Mouse (Mus musculus): Measurements from ENCODE around the gene Hist1h2bn. TPM values are rescaled to one million over a fixed set of nuclear protein-coding genes. Genes with fewer than 3 reads are reported as not detected.
"Not testable (repeated sequence)": the region's sequence is repeated elsewhere in the genome, so short reads cannot be mapped to it uniquely, and the experiment has no call there.

Hist1h2bn gene
- polyA plus RNA-seq, 1 experiment from 2014 or later = 6.0 TPM

DNA sequence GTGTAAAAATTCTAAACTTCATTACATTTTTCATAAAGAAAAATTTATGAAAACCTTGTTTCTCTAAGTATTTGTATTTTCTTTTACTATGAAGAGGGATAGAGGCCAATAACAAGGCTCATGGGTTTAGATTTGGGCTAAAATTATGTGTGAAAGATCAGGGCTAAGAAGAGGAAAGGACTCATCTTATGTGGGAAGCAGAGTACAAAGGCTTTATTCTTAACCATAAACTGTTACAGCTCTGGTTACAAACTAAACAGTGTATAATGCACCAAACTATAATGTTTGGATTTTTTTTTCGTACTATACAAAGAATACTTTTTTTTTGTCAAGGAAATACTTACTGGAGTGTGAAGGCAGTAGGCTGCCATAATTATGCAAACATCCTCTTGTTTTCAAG lies 1.8 kb downstream of the Hist1h2bn start:
- WGBS = 49% methylated on average over 1 of the region's 1 CpGs
- ATAC-seq (replicated peaks; ENCODE audit: low FRiP score) = no peak
- H3K4me1 ChIP-seq = peaks cover 13% of the 10 kb centered on the region; the same call in 1 of the 2 replicates
- no peak overlapping the region for H3K27ac ChIP-seq
- no peak overlapping the region; the same call in 1 of the 2 replicates for H3K4me3 ChIP-seq (replicated peaks)
- no peaks in the 10 kb centered on the region for H3K9me3 ChIP-seq (replicated peaks)
- peak overlapping the region; percentile 44 for H3K4me2 ChIP-seq
- H3K9ac ChIP-seq = no peak overlapping the region
- H3K27me3 ChIP-seq = no peaks in the 10 kb centered on the region
- H3K36me3 ChIP-seq = no peaks in the 10 kb centered on the region

DNA sequence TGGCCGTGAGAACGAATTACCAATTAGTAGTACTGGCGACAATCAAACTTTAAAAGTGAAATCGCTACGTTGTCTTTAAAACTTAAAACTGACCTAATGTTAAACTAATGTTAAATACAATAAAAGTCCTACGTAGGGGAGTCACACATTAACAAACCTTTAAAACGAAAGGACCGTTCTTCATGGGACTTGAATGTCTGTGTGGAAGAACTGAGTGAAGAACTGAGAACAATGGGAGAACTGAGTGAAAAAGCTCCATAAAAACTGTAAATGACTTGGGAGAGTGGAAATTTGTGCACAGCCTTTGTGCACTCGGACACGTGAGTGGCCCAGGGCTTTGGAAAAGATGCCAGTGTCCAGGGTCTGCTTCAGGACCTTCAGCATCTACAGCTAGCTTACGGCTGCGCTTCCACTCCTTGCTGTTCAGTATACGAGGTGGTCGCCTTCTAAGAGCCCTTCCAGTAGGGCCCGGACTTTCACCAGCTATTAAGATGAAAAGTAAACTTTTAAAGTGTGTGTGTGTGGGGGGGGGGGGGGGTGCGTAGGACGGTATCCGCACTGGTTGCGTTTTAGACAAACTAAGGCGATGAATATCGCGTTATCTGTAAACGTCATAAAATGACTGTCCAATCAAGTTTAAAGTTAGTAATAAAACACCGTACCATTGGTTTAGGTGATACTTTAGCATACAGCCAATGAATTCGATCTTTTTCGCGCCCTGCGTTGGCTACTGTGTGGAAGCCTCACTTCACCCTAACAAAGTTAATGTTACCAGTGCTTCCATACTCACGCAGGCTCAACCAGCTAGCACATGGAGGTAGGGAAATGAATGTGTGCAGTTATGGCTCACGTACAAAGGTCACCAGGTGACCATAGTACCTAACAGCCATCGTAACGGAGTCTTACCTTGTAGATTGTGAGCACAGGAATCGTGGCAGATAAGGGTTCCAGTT lies 25.2 kb downstream of the Hist1h2bn start:
- 4% methylated on average over 33 of the region's 33 CpGs for WGBS
- Histone ChIP-seq H3K27ac (peak overlapping the region; percentile 98), H3K4me3 (replicated peaks) (peak overlapping the region; percentile 52), H3K9me3 (replicated peaks) (no peaks in the 10 kb centered on the region), H3K9ac (peak overlapping the region; percentile 85), H3K4me2 (peak overlapping the region; percentile 74), H3K4me1 (peaks cover 24% of the 10 kb centered on the region), H3K27me3 (no peaks in the 10 kb centered on the region), H3K36me3 (no peaks in the 10 kb centered on the region)
- peak; percentile 83 for ATAC-seq (replicated peaks; ENCODE audit: low FRiP score)

DNA sequence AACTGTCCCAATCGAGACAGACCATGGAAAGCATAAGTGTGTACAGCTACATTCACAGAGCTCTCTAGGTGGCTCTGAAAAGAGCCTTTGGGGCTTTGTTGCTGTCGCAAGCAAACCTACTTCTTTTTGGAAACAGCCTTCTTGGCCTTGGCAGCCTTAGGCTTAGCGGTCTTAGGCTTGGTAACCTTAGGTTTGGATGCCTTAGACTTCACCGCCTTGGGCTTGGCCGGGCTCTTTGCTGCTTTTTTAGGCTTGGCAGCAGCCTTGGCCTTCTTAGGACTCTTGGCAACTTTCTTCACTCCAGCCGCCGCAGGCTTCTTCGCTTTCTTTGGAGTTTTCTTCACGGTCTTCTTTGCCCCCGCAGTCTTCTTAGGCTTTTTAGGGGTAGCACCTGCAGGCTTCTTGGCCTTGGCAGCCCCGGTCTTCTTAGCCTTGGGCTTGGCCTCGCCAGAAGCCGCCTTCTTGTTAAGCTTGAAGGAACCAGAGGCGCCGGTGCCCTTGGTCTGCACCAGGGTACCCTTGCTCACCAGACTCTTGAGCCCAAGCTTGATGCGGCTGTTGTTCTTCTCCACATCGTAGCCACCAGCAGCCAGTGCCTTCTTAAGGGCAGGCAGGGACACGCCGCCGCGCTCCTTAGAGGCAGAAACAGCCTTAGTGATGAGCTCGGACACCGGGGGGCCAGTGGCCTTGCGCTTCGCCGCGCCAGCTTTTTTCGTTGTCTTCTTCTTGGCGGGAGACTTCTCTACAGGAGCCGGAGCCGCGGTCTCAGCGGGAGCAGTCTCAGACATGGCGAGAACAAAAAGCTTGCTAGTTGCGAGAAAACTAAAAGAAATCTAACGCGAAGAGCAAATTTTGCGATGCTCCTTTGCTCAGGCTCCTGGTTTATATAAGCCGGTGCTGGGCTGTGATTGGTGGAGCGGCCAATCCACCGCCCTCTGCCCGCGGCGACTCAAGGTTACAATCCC lies 26.1 kb downstream of the Hist1h2bn start, which contains the start of gene Hist1h1b:
Gene Hist1h1b (minus strand): TSS at position 859 of the 965 bp plus-strand sequence.
- Histone ChIP-seq H3K9ac (peak within 1 kb of the TSS; percentile 85), H3K27me3 (no peaks in the 10 kb centered on the region), H3K27ac (peak within 1 kb of the TSS; percentile 98), H3K4me2 (peak within 1 kb of the TSS; percentile 74), H3K9me3 (replicated peaks) (no peaks in the 10 kb centered on the region), H3K4me1 (peaks cover 29% of the 10 kb centered on the region), H3K4me3 (replicated peaks) (peak within 1 kb of the TSS; percentile 52), H3K36me3 (no peaks in the 10 kb centered on the region)
- WGBS = under 1% methylated on average over 44 of the region's 44 CpGs
- peak; percentile 62 for ATAC-seq (replicated peaks; ENCODE audit: low FRiP score)

DNA sequence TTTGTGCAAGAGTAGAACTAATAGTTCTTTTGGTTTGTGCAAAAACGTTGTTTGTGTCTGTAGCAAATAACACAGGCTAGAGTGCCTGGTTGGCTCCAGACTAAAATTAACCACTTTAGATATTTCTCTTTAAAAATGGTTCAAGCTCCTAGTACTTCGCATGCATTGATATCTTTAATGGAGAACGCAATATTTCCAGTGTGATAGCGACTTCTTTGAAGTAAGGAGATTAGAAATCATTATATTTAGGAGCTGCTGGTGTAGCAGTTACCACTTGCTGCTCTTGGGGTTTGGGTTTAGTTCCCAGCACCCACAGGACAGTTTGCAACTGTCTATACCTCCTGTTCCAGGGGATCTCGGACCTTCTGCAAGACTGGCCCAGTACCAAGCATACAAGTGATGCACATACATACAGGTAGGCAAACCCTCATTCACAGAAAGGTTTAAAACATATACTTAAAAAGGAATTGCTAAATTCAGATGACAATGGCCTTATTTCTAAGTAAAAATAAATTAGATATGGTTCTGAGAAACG lies 27.2 kb downstream of the Hist1h2bn start:
- Histone ChIP-seq H3K4me3 (replicated peaks) (peak overlapping the region; percentile 52), H3K9me3 (replicated peaks) (no peaks in the 10 kb centered on the region), H3K4me2 (peak overlapping the region; percentile 74), H3K9ac (no peak overlapping the region), H3K4me1 (peaks cover 36% of the 10 kb centered on the region), H3K27me3 (no peaks in the 10 kb centered on the region), H3K36me3 (no peaks in the 10 kb centered on the region), H3K27ac (peak overlapping the region; percentile 98)
- ATAC-seq (replicated peaks; ENCODE audit: low FRiP score) = no peak
- WGBS = 43% methylated on average over 6 of the region's 6 CpGs

DNA sequence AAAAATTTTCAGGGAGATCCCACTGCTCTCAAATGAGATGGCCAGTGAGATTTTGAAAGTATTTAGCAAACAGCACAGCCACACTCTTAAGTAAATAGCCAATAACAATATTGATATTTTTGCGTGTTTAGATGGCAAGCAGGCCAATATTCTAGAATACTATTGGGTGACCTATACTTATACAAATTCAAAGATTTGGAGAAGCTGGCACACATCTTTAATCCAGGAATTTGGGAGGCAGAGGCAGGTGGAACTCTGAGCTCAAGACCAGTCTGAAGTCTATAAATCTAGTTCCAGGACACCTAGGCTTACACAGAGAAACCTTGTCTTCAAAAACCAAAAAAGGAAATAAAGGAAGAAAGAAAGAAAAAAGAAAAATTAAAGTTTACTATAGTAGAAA lies 27.7 kb downstream of the Hist1h2bn start:
- H3K27ac ChIP-seq = peak overlapping the region; percentile 45; the same call in 1 of the 2 replicates
- ATAC-seq (replicated peaks; ENCODE audit: low FRiP score) = no peak

DNA sequence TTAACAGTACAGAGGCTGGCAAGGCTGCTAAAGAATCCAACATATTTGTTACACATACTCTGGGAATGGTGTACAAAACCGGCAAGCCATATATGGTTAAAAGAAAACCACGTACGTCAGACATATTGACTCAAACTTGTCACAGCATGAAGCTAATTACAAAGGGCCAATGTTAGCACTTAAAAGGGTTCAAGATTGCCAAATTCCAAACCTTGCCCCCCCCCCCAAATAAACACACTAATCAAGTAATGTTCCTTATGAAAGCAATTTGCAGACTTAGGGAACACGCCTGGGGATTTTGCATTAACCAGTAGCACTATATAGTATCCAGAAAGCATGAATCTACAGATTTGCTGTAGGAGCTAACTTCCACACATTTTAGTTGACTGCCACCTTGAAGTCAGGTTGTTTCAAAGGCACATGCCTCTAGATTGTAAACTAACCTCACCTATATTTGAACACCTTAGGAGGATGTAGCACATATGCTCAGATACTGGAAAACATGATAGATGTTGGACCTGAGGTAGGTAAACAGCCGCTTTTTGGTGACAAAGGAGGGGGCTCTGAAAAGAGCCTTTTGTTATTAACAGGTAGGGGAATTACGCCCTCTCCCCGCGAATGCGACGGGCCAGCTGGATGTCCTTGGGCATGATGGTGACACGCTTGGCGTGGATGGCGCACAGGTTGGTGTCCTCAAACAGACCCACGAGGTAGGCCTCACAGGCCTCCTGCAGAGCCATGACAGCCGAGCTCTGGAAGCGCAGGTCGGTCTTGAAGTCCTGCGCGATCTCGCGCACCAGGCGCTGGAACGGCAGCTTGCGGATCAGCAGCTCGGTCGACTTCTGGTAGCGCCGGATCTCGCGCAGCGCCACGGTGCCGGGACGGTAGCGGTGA lies 28.7 kb downstream of the Hist1h2bn start:
- Histone ChIP-seq H3K9ac (peak overlapping the region; percentile 63), H3K27ac (peak overlapping the region; percentile 96), H3K4me2 (peak overlapping the region; percentile 73), H3K4me1 (peaks cover 38% of the 10 kb centered on the region), H3K4me3 (replicated peaks) (peak overlapping the region; percentile 49)
- not testable (repeated sequence) for ATAC-seq (replicated peaks; ENCODE audit: low FRiP score); H3K27me3 ChIP-seq; H3K36me3 ChIP-seq; H3K9me3 ChIP-seq (replicated peaks)
- WGBS = under 1% methylated on average over 21 of the region's 35 CpGs

More for the DNA sequence above, 27.7 kb downstream of the Hist1h2bn start:
- Histone ChIP-seq H3K9me3 (replicated peaks) (no peaks in the 10 kb centered on the region), H3K27me3 (no peaks in the 10 kb centered on the region), H3K4me3 (replicated peaks) (no peak overlapping the region), H3K9ac (no peak overlapping the region), H3K4me1 (peaks cover 38% of the 10 kb centered on the region), H3K4me2 (no peak overlapping the region), H3K36me3 (no peaks in the 10 kb centered on the region)
- WGBS = 96% methylated on average over 1 of the region's 1 CpGs

DNA sequence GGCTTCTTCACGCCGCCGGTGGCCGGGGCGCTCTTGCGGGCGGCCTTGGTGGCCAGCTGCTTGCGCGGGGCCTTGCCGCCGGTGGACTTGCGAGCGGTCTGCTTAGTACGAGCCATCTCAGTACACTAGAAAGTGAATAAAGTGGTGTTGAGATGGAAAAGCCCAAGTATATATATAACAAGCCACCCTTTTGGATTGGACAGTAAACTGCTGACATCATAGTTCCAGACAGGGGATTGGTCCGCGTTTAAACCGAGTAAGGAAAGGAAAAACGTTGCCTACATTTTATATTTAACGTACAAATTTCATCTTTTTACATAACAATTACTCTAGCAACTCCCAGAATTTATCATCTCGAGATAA lies 29.3 kb downstream of the Hist1h2bn start, which contains the start of gene Hist1h3i:
Gene Hist1h3i (minus strand): TSS at position 116 of the 363 bp plus-strand sequence.
- H3K4me2 ChIP-seq = peak within 1 kb of the TSS; percentile 73
- no peaks in the 10 kb centered on the region for H3K27me3 ChIP-seq
- peak within 1 kb of the TSS; percentile 96 for H3K27ac ChIP-seq
- H3K9ac ChIP-seq = peak within 1 kb of the TSS; percentile 63
- no peaks in the 10 kb centered on the region for H3K9me3 ChIP-seq (replicated peaks)
- H3K36me3 ChIP-seq = no peaks in the 10 kb centered on the region
- ATAC-seq (replicated peaks; ENCODE audit: low FRiP score) = peak; percentile 73
- peak within 1 kb of the TSS; percentile 49 for H3K4me3 ChIP-seq (replicated peaks)
- H3K4me1 ChIP-seq = peaks cover 39% of the 10 kb centered on the region
- under 1% methylated on average over 15 of the region's 20 CpGs for WGBS

DNA sequence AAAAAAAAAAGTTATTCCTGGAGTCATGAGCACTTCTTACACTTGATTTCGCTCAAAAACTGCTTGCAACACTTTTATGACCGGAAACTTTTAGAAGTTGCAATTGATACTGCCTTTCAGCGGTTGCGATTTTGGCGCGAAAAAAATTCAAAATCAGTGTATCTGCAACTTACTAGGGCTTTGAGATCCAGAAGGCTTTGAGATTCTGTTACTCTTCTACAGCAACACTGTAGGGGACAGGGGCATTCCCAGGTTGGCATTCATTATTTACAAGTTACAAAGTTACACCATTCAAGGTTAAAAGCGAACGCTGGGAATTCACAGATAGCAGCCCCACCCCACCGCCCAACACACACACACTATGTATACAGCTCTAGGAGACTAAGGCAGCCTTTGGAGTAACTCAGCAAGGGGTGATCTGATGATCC lies 29.8 kb downstream of the Hist1h2bn start:
- under 1% methylated on average over 9 of the region's 9 CpGs for WGBS
- Histone ChIP-seq H3K9me3 (replicated peaks) (no peaks in the 10 kb centered on the region), H3K27ac (peak overlapping the region; percentile 96), H3K4me3 (replicated peaks) (peak overlapping the region; percentile 49), H3K36me3 (no peaks in the 10 kb centered on the region), H3K27me3 (no peaks in the 10 kb centered on the region), H3K9ac (peak overlapping the region; percentile 41), H3K4me1 (peaks cover 39% of the 10 kb centered on the region), H3K4me2 (peak overlapping the region; percentile 73)
- no peak for ATAC-seq (replicated peaks; ENCODE audit: low FRiP score)

DNA sequence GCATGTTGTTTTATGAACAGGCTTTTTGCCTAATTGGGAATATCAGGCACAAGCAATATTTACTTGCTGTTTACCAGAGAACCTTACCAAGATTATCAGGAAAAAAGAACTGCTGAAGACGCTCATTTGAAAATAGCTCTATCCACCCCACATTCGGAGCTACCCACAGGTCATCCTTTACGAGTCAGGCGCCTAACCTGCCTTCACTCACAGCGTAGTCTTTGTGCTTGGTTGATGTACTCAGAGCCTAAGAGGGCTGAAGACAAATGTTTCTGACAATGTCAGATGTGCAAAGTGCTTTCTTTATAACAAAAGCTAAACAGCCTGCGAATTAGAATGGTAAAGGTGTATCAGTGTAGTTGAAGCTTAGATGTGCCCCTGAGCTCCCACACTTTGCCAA lies 30.4 kb downstream of the Hist1h2bn start:
- Histone ChIP-seq H3K4me3 (replicated peaks) (peak overlapping the region; percentile 49), H3K27me3 (no peaks in the 10 kb centered on the region)

DNA sequence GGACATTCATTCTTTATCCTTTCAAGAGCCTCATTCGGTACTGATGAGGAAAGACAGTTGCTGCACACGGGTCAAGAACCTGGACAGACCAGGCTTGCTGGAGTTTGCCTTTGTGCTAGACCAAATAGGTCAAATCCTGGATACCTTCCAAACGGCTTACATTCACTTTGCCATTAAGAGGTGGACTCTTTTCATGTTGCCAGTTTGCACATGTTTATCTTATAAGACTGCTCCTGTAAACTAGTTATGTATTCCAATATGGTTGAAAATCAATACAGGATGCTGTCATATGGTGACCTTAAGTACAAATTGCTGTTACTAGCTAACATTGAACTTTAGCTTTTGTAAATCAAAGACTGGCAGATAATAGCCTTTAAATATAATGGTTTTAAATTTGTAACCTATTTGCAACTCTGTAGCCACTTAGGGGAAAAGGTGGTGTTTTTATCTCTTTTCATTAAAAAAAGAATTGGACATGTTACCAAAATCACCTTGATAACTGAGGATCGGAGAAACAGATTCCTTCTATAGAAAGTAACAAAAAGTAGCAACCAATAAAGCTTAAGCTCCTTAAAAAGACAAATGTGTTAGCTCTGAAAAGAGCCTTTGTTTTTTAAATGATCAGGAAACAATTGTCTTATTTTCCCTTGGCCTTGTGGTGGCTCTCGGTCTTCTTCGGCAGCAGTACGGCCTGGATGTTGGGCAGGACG lies 32.4 kb downstream of the Hist1h2bn start:
- Histone ChIP-seq H3K4me2 (peak overlapping the region; percentile 57), H3K27me3 (no peaks in the 10 kb centered on the region), H3K36me3 (no peaks in the 10 kb centered on the region), H3K4me1 (peaks cover 43% of the 10 kb centered on the region), H3K9ac (peak overlapping the region; percentile 48; the same call in 1 of the 2 replicates), H3K27ac (peak overlapping the region; percentile 92), H3K4me3 (replicated peaks) (peak overlapping the region; percentile 43), H3K9me3 (replicated peaks) (no peaks in the 10 kb centered on the region)
- ATAC-seq (replicated peaks; ENCODE audit: low FRiP score) = no peak
- 7% methylated on average over 8 of the region's 8 CpGs for WGBS

More for the DNA sequence above, 30.4 kb downstream of the Hist1h2bn start:
- H3K9ac ChIP-seq = peak overlapping the region; percentile 41
- 25% methylated on average over 6 of the region's 6 CpGs for WGBS
- no peaks in the 10 kb centered on the region for H3K9me3 ChIP-seq (replicated peaks)
- ATAC-seq (replicated peaks; ENCODE audit: low FRiP score) = no peak
- no peaks in the 10 kb centered on the region for H3K36me3 ChIP-seq
- H3K4me2 ChIP-seq = peak overlapping the region; percentile 73
- H3K4me1 ChIP-seq = peaks cover 39% of the 10 kb centered on the region
- peak overlapping the region; percentile 96 for H3K27ac ChIP-seq
